Mouse (Mus musculus) heart, adult 8-10 months (tissue): ENCODE data around the gene Fam196a. TPM values are rescaled to one million over a fixed set of nuclear protein-coding genes. Genes with fewer than 3 reads are reported as not detected.

Experiments
- DNase-seq: peaks from one replicate; pipeline ENCODE4 v3.0.0; 2022; ENCODE audit warnings: low spot score
- total RNA-seq, 4 experiments: library from RNA; stranded (reverse); gene quantifications; 2 replicates each; pipeline ENCODE4 v1.2.4; 2022

The Fam196a gene
- total RNA-seq, 4 experiments from 2014 or later = not detected

GRCm38 (mm10) chr7:134840066-134840465 lies 98.2 kb downstream of the Fam196a start:
- DNase-seq = no peak
